Mouse (Mus musculus) embryonic fibroblast, embryonic 13.5 days (primary cell): ENCODE results near the gene Slc25a39.

Source experiments
- CTCF ChIP-seq: IDR thresholded peaks from 2 replicates; pipeline ENCODE4 v1.5.1; 2011; ENCODE audit warnings: mild to moderate bottlenecking, control low read depth, low read length, moderate library complexity, borderline replicate concordance; ENCODE audit not compliant: insufficient read depth
- POLR2A ChIP-seq: IDR thresholded peaks from 2 replicates; pipeline ENCODE4 v1.6.1; 2011; ENCODE audit warnings: low read depth, mild to moderate bottlenecking, control low read depth, low read length, moderate library complexity

- TF ChIP-seq POLR2A = no peak
- TF ChIP-seq CTCF = no peak
Observed at GRCm38 (mm10) chr11:102383365-102384136, 24.2 kb downstream of the Slc25a39 start.
